Mouse (Mus musculus): ENCODE measurements at regions not wholly inside any gene's neighbourhood (a gene's known extent, or its start where the extent isn't known, plus 50 kb on each side); places are given as distances from the start of the nearest gene placed in this dataset.

DNA sequence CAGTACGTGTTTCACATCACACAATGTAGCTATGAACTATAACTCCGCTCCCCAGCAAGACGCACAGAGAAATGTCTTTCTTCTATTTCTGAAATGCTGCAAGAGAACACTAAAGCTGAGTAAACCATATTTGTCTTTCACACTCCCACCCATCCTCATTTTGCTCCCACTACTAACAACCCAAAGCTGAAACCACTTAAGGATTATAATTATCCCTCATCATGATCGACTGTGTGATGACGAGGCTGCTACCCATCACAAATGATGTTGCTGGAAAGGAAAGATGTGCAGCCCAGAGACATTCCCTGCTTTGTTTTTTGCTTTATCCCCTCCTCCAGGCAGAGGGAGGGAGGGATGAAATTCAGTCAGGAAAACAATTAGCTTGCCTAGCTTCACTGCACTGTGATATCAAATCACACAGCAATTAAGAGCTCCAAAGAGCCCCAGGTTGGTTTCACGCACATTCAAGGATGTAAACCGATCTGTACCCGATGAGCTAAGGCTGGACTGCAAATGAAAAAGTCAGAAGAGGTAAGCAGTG, 183.5 kb upstream of the Tbl1xr1 start:
- TF ChIP-seq ZKSCAN1 (IDR thresholded peaks at IDR 0.05; ENCODE audit: low read depth, low read length), result no peak
- TF ChIP-seq MAFK (IDR thresholded peaks at IDR 0.05; ENCODE audit: borderline replicate concordance, low read depth, low read length), result no peak
- TF ChIP-seq CTCF (IDR thresholded peaks at IDR 0.05 in 2 of 3, conservative IDR thresholded peaks at IDR 0.05 in 1 of 3; ENCODE audit: control insufficient read depth in 1 of 3, insufficient read depth in 1 of 3, low read depth in 2 of 3, low read length in 3 of 3, poor library complexity in 1 of 3, severe bottlenecking in 1 of 3), result no peak
- TF ChIP-seq EP300 (IDR thresholded peaks at IDR 0.05; ENCODE audit: low read depth in 1 of 2, low read length in 2 of 2), result no peak

Measured in MEL (cell line).